Mouse (Mus musculus) brain, embryonic 14.5 days (tissue): ENCODE results near the gene Fut8.

ENCODE experiments used
- CTCF ChIP-seq: fragments of 200-500 bp; IDR thresholded peaks from 2 replicates; pipeline ENCODE4 v1.5.1; 2012; ENCODE audit warnings: inconsistent platforms, mild to moderate bottlenecking, moderate library complexity, borderline replicate concordance; ENCODE audit not compliant: insufficient read depth, insufficient read length; ENCODE audit errors: extremely low read depth
- POLR2A ChIP-seq: fragments of 200-500 bp; IDR thresholded peaks from 2 replicates; pipeline ENCODE4 v1.6.1; 2012; ENCODE audit warnings: mild to moderate bottlenecking, inconsistent platforms, borderline replicate concordance; ENCODE audit not compliant: poor library complexity, insufficient read depth, insufficient read length, severe bottlenecking; ENCODE audit errors: extremely low read depth

GRCm38 (mm10) chr12:77224891-77225290, 13.0 kb upstream of the Fut8 start:
- TF ChIP-seq CTCF (no peak), POLR2A (no peak)
